Mouse (Mus musculus): Measurements from ENCODE around the gene Hoxc8.

DNA sequence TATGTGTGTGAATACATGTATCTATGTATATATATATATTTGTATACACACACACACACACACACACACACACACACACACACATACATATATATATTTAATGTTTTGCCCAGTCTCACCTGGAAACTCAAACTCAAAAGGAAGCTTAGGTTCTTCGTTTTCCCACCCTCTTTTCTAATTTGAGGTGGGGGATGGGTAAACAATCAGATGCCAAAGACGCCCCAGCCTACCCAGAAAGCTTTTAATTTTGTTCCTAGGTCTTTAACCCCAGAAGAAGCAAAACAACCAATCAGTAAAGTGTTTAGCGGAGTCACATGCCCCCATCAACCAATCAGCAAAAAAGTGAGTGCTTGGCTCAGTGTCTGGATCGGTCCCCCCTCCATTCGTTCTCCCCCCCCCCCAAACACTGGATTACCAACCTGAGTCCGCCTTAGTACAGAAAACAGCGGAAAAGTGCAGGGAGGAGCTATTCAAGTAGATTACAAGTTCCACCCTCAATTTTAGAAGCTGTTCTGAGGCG, 30.6 kb downstream of the Hoxc8 start:
- no peak for TF ChIP-seq CTCF (IDR thresholded peaks at IDR 0.05; ENCODE audit: control insufficient read depth, insufficient read depth, insufficient read length)
- TF ChIP-seq USF1 (IDR thresholded peaks at IDR 0.05; ENCODE audit: low read depth) = peak; percentile 74
- no peak for TF ChIP-seq MYOG (IDR thresholded peaks at IDR 0.05; ENCODE audit: control insufficient read depth, extremely low read depth, insufficient read length)
- TF ChIP-seq CEBPB (IDR thresholded peaks at IDR 0.05; ENCODE audit: low read depth) = no peak
- TF ChIP-seq MAX (IDR thresholded peaks at IDR 0.05) = no peak
- TF ChIP-seq FOSL1 (IDR thresholded peaks at IDR 0.05; ENCODE audit: insufficient read depth, low read length, poor library complexity, severe bottlenecking) = no peak
